Mouse (Mus musculus) midbrain, postnatal 0 days (tissue): Measurements from ENCODE around the gene 6430548M08Rik. TPM values are rescaled to one million over a fixed set of nuclear protein-coding genes. Genes with fewer than 3 reads are reported as not detected.

ENCODE experiments used
- ATAC-seq: fragments of 200-750 bp; cut with Nextera tagmentation; 2 replicates; pipeline ENCODE4 v1.8.0; 2017; ENCODE audit warnings: moderate number of reproducible peaks, mild to moderate bottlenecking, moderate TSS enrichment, moderate library complexity; ENCODE audit not compliant: low FRiP score
- DNase-seq: peaks from one replicate; pipeline ENCODE4 v3.0.0-alpha.2; 2015; ENCODE audit warnings: low spot score
- H3K27ac ChIP-seq: fragments of 300-500 bp; sonication (generic); 2 replicates; pipeline ENCODE4 v1.5.1; 2014; ENCODE audit warnings: low read depth, mild to moderate bottlenecking, low read length, mixed read lengths
- H3K27me3 ChIP-seq: fragments of 300-500 bp; sonication (generic); 2 replicates; pipeline ENCODE4 v1.6.1; 2014; ENCODE audit warnings: low read length, control low read depth, mixed read lengths; ENCODE audit not compliant: insufficient read depth
- H3K36me3 ChIP-seq: fragments of 300-500 bp; sonication (generic); 2 replicates; pipeline ENCODE4 v1.6.1; 2014; ENCODE audit warnings: low read length, control low read depth, mixed read lengths; ENCODE audit not compliant: insufficient read depth
- H3K4me1 ChIP-seq: fragments of 300-500 bp; sonication (generic); 2 replicates; pipeline ENCODE4 v1.6.1; 2014; ENCODE audit warnings: mild to moderate bottlenecking, control low read depth, antibody characterized with exemption, low read length, mixed read lengths; ENCODE audit not compliant: insufficient read depth
- H3K4me2 ChIP-seq: fragments of 300-500 bp; sonication (generic); 2 replicates; pipeline ENCODE4 v1.6.1; 2014; ENCODE audit warnings: low read depth, mild to moderate bottlenecking, low read length, mixed read lengths; ENCODE audit not compliant: poor library complexity, severe bottlenecking
- H3K4me3 ChIP-seq: fragments of 300-500 bp; sonication (generic); 2 replicates; pipeline ENCODE4 v1.5.1; 2014; ENCODE audit warnings: low read depth, mild to moderate bottlenecking, low read length, moderate library complexity
- H3K9ac ChIP-seq: fragments of 300-500 bp; sonication (generic); replicated peaks from 2 replicates; pipeline ENCODE4 v1.6.1; 2014; ENCODE audit warnings: mild to moderate bottlenecking, low read length, moderate library complexity, mixed read lengths; ENCODE audit not compliant: poor library complexity, severe bottlenecking
- H3K9me3 ChIP-seq: fragments of 300-500 bp; sonication (generic); 2 replicates; pipeline ENCODE4 v1.6.1; 2016; ENCODE audit warnings: low read length, control low read depth
- CTCF ChIP-seq: IDR thresholded peaks from 2 replicates; pipeline ENCODE4 v1.5.1; 2016; ENCODE audit warnings: antibody characterized with exemption, mild to moderate bottlenecking
- WGBS: fragments of 180-500 bp; shearing (Covaris S2); extraction: QIAGEN DNeasy Blood & Tissue Kit; methylation state at CpG from one replicate; pipeline ENCODE4 v1.1.7; 2014; 5-methylcytosine and 5-hydroxymethylcytosine counted together
- polyA plus RNA-seq: library from polyadenylated mRNA; unstranded; fragments of >200 nt; fragmentation: Nextera tagmentation; extraction: Ambion mirVana; gene quantifications from 2 replicates; pipeline ENCODE4 v1.2.1, GENCODE M21; 2015
- total RNA-seq: library from RNA; depleted of rRNA; stranded (reverse); fragments of >200 nt; gene quantifications from 2 replicates; pipeline ENCODE4 v1.2.3, GENCODE M21; 2014; rRNA removed

6430548M08Rik gene
- total and polyA plus RNA-seq, 2 experiments from 2014 or later: 40.5 to 69.7 TPM

DNA sequence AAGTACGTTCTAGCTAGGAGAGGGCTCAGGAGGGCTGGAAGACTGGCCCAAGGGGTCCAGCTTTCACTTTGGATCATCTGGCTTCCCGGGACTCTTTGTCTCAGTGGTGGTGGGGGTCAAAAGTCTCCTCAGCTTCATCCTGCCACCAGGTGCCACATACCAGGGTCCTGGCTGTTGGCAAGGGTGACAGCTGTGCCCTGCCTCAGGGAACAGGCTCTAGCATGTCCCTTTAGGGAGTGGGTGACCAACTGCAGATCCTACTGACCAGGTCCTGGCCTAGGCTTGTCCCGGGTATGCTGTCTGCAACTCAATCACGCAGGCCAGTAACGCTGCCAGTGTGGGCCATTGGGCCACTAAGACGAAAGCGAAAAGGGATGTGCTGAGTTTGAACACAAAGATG, 98.6 kb downstream of the 6430548M08Rik start:
- H3K27ac ChIP-seq: no peak overlapping the region
- no peaks in the 10 kb centered on the region for H3K9me3 ChIP-seq
- H3K27me3 ChIP-seq: no peaks in the 10 kb centered on the region
- no peak overlapping the region for H3K9ac ChIP-seq
- 85% methylated on average over 7 of the region's 7 CpGs for WGBS
- DNase-seq: no peak
- no peak overlapping the region for H3K4me3 ChIP-seq
- H3K4me1 ChIP-seq: no peaks in the 10 kb centered on the region; the same call in 1 of the 2 replicates
- H3K36me3 ChIP-seq: no peaks in the 10 kb centered on the region
- ATAC-seq: no peak
- no peak for TF ChIP-seq CTCF
- H3K4me2 ChIP-seq: no peak overlapping the region

DNA sequence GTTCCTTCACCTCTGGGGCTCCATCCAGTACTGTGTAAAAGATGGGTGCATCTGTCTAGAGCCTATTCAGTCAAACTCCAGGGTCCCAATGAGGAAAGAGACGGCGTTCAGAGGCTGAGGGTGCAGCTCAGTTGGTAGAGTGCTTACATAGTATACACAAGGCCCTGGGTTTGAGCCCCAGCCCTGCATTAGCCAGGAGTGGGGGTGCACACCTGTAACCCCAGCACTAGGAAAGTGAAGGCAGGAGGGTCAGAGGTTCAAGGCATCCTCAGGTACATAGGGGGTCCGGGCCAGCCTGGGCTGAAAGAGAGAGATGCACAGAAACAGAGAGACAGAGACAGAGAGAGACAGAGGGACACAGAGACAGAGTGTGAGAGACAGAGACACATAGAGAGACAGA, 99.3 kb downstream of the 6430548M08Rik start:
- Histone ChIP-seq H3K4me3 (no peak overlapping the region), H3K27ac (no peak overlapping the region), H3K4me1 (no peaks in the 10 kb centered on the region; the same call in 1 of the 2 replicates), H3K27me3 (no peaks in the 10 kb centered on the region), H3K9me3 (no peaks in the 10 kb centered on the region), H3K4me2 (no peak overlapping the region), H3K9ac (no peak overlapping the region), H3K36me3 (no peaks in the 10 kb centered on the region)
- no peak for DNase-seq
- no peak for ATAC-seq
- WGBS: 97% methylated on average over 3 of the region's 3 CpGs
- no peak for TF ChIP-seq CTCF

DNA sequence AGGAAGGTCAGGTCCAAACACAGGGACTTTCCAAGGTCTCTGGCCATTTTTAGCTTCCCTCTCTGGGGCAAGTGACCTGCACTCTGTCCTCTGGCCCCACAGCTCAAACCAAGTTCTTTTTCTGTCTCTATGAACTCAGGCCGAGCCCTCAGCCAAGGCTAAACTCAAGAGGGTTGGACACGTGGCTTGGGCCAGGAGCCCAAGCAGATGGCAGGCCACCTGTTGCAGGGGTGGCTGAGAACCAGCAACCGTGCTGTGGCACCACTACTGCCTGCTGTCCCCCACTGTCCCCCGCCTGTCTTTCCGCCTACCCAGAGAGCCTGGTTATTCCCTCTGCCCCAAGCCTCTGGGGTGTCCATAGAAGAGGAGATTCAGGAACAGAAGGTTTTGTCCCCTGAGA, 100.0 kb downstream of the 6430548M08Rik start:
- no peak overlapping the region for H3K4me2 ChIP-seq
- H3K27me3 ChIP-seq: no peaks in the 10 kb centered on the region
- 61% methylated on average over 5 of the region's 5 CpGs for WGBS
- no peak for TF ChIP-seq CTCF
- no peak overlapping the region for H3K27ac ChIP-seq
- no peak for ATAC-seq
- H3K4me3 ChIP-seq: no peak overlapping the region
- no peak overlapping the region for H3K9ac ChIP-seq
- H3K36me3 ChIP-seq: no peaks in the 10 kb centered on the region
- peak; percentile 75 for DNase-seq
- H3K4me1 ChIP-seq: no peaks in the 10 kb centered on the region; the same call in 1 of the 2 replicates
- H3K9me3 ChIP-seq: no peaks in the 10 kb centered on the region

Other genes starting within 250 kb of the 6430548M08Rik start
- gene Usp10, start 203.8 kb upstream of the 6430548M08Rik start, total RNA-seq: 88.5 and 88.8 TPM in 2 replicates
- 93.6 and 94.6 TPM in 2 replicates for gene Usp10, start 203.8 kb upstream of the 6430548M08Rik start, polyA plus RNA-seq
- 39.0 and 74.2 TPM in 2 replicates for gene Gm20388, start 203.3 kb upstream of the 6430548M08Rik start, total RNA-seq
- gene Gm20388, start 203.3 kb upstream of the 6430548M08Rik start, polyA plus RNA-seq: not detected in 2 replicates
- gene Crispld2, start 121.7 kb upstream of the 6430548M08Rik start, total RNA-seq: 5.3 and 5.7 TPM in 2 replicates
- gene Crispld2, start 121.7 kb upstream of the 6430548M08Rik start, polyA plus RNA-seq: 4.1 and 4.7 TPM in 2 replicates
- 34.1 and 40.8 TPM in 2 replicates for gene Zdhhc7, start 12.7 kb upstream of the 6430548M08Rik start, total RNA-seq
- gene Zdhhc7, start 12.7 kb upstream of the 6430548M08Rik start, polyA plus RNA-seq: 23.9 and 24.6 TPM in 2 replicates
- gene Fam92b, start 63.3 kb downstream of the 6430548M08Rik start, total RNA-seq: 1.0 and 2.0 TPM in 2 replicates
- 1.7 and 2.4 TPM in 2 replicates for gene Fam92b, start 63.3 kb downstream of the 6430548M08Rik start, polyA plus RNA-seq
- gene Gse1, start 114.3 kb downstream of the 6430548M08Rik start, total RNA-seq: 47.3 and 51.3 TPM in 2 replicates
- 9.9 and 12.4 TPM in 2 replicates for gene Gse1, start 114.3 kb downstream of the 6430548M08Rik start, polyA plus RNA-seq